Mouse (Mus musculus): Measurements from ENCODE around the gene 4931406P16Rik.

GRCm38 (mm10) chr7:34258407-34258806 is 54.9 kb downstream of the 4931406P16Rik start:
- TF ChIP-seq CTCF (IDR thresholded peaks at IDR 0.05; ENCODE audit: extremely low read depth, insufficient read length, insufficient replicate concordance, low read depth, low read length) (no peak), POLR2A (IDR thresholded peaks at IDR 0.05; ENCODE audit: low read depth, low read length) (no peak)

Data from small intestine, adult 2 months (tissue).